Mouse (Mus musculus) retina, embryonic 14.5 days (tissue): ENCODE results near the gene Musk.

ENCODE experiments used
- DNase-seq: peaks from one replicate; pipeline ENCODE4 v3.0.0-alpha.2; 2015; ENCODE audit warnings: low spot score

Musk gene

DNA sequence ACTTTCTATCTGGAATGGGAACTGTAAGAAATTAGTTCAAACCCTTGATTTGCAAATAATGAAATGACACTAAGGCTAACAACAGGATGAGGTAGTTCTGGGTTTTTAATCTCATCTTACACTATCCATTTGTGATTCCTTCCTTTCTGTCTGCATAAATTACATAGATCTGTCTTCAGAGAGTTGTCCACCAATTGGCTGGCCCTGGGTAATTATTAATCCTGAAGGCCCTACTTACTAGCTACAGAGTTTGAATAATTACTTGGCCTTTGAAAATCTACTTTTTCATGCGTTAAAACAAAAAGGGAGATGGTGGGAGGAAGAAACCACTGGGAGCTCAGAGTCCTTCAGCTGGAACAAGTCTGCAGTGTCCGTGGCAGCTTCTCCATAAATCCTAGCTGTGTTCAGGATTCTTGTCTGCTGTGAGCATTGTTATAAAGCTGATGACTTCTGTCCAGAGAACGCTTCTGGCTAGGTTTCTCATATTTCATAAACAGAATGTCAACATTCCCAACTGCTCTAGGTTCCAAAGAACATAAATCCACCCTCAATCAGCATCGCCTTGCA, 29.3 kb downstream of the Musk start:
- no peak for DNase-seq

DNA sequence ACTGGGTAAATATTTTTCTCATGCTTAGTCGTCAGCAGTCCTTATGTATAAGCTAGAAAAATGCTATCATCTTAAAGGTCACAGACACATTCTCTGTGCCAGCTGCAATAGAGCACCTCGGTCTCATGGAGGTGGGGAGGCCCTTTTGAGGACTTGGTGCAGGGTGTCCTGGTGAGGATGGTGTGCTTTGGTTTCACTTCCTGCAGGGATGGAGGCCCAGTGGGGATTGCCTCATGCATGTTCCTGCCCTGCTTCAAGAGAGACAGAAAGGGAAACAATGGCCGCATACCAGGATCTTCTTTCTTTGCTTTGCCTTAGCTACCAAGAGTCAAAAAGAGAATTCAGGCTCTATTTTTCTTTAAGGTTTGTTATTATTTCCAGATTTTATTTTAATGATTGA, 31.8 kb downstream of the Musk start:
- DNase-seq = no peak

DNA sequence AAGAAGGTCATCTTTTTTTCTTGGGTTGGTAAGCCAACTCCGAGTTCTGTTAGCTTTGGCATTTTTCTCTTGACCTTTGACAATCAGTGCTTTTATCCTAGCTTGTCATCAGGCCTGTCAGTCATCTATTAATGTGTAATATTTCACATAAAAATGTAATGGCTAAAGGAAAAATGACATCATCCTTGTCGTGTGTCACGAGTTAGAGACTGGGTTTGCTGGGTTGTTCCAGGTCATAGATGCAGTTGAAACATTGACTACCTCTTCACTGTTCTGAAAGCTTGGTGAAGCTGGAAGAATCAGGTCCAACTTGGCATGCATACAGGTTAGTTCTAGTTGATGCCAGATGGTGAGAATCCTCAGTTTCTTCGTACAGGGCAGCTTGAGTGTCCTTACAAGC, 34.5 kb downstream of the Musk start:
- no peak for DNase-seq

DNA sequence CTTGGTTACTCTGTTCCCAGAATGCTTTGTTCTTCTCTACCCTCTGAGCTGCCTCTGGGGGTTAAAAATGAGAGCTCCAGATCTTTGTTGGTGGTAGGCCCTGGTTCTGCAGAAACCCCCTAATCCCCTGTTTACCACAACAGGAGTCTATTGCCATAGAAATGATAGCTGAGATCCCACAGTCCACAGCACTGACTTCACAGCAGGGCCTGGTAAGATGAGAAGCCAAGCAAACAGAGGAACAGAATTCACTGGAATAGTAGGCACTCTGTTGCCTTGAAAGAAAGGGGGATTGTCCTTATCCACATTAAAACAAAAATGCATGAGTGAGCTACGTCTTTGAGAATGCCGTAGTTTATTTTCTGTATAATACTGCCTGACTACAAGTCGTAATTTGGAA, 41.0 kb downstream of the Musk start:
- DNase-seq = peak; percentile 7

DNA sequence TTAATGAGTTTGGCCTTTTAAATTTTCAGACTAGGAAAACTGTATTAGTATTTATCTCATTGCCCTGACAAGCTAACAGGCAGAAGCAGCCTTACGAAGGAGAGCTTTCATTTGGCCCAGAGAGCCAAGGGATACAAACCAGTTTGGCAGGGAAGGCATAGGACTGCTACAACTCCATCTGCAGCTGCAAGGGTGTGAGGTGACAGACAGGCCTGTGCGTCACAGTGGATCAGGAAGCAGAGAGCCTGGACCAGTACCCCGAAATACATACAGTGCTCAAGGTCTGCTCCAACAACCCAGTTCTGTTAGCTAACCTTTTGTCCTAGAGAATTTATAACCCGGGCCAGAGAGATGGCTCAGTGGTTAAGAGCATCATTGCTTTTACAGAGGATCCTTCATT, 42.5 kb downstream of the Musk start:
- no peak for DNase-seq

DNA sequence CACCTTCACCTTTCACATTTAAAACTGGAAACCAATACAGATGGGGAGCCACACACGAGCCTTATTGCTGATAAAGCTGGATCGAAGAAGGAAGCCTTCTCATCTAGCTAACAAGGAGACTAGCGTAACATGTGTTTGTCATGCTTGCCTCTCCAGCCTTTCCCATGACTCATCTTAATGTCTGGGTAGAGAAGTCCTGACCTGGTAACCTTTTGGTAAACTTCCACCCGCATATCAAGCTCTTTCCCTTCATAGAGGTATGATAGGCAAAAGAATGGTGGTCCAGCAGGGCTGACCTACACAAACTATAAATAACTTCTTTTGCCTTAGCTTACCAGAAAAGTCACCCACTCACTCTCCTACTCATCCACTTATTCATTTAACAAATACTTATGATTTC, 44.3 kb downstream of the Musk start:
- DNase-seq = no peak

DNA sequence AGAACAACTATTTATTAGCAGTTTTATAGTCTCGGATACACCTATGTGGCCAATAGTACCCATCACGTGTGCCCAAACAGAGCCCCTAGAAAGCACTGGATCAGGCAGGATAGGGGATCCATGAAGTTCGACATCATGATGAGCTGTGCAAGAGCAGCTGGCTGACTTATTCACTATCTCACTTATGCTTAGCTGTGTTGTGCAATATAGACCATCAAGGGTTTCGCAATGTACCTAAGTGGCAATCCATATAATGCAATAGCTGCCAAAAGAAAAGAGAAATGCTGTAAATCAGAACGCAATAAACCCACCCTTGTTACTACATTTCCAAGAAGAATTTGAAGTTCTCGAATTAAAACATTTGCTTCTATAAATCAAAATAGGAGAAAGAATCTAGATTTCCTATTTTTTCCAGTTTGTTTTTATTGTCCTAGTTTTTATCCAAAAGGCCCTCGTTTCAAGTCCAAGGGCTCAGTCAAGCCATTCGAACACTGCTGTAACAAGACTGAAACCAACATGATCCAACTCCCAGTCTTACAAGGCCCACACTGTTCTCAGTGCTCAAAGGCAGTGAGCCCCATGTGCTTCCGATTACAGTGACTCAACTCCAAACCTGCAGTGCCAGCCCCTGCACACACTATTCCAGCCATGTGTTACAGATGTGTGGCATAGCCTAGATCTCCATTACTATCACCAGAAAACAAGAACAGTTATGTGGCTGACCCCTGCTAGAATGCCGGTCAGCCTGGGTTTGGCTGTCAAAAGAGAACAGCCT, 45.3 kb downstream of the Musk start:
- DNase-seq = no peak

DNA sequence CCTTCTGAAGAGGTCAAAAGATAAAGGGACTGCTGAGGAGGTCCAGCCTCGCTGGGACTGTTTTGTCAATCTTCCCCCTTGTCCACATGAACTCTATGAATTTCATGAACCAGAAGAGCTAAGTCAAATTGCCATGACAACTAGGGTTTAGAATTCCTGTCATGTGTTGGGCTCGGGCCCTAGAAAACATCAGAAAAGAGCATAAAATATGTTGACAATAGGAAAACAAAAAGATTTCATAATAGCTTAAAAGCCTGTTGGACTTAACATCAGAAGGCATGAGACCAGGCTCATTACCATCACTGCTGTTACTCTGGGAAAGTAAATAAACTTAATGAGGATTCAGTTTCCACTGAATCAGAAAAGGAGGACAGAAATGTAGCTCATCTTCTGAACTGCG, 46.6 kb downstream of the Musk start:
- no peak for DNase-seq

DNA sequence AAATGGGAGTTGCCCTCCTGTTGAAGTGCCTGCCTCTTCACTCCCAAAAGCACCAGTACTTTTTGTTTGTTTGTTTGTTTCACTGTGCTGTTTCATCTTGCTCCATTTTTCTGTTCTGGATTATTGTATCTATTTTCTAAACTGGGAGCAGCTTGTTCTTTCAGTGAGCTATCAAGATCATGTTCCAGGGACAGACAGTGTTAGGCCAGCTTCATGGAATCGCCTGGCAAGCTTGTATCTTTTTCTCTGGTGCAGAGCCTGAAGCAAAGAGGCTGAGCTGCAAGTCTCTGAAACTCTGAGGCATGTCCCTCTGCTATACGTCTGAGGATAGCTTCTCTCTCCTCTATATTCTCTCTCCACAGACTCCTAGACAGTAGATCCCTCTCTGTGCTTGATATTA, 50.5 kb downstream of the Musk start:
- DNase-seq = no peak

DNA sequence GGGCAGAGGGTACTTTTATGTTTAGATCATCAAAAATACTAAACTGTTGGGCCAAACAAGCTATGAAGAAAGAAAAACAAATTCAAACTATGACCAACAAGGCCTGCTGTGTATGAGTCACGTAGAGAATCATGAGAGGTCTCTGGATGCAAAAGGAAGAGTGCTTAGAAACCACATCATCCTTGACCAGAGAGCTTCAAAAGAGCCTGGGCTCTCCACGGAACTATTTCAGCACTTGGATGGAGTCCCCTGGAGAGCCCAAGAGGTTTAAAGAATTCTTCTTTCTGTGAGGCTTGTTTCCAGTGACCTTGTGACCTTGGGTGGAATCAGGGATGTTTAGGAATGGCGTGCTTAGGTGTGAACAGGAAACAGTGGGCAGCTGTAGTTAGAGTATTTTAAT, 53.5 kb downstream of the Musk start:
- no peak for DNase-seq

DNA sequence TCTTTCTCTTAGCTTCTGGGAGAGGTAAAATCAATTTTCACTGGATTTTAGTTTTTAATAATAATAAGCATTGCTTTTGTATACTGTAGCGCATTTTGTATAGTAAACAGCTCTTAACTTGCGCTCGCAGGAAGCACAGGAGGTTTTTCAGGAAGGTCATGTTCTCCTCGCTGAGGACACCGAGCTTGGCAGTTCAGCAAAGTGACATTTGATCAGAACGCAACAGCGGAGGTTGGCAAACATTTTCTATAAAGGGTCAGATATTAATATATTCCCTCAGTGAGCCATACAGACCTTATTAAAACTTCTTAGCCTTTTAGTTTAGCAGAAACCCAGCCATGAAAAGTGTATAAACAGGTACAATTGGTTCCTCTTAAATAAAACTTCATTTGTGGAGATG, 64.4 kb downstream of the Musk start:
- DNase-seq = no peak

DNA sequence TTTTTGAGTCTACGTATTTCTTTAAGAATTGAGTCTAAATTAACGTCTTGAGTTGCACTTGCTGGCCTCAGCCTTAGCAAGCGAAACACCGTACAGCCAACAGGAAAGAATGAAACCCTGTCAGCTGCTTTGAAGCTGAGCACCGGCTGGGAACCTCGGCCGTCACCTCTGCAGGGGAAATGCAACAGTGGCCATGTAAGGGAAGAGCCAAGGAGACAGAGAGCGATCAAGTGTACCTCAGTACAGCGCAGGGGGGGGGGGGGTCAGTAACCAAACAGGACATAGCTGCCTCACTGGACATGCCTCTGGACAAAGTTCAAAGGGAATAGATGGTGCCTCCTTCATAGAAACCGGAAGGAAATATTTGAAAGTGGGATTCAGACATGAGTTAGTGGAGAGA, 65.4 kb downstream of the Musk start:
- DNase-seq = no peak

DNA sequence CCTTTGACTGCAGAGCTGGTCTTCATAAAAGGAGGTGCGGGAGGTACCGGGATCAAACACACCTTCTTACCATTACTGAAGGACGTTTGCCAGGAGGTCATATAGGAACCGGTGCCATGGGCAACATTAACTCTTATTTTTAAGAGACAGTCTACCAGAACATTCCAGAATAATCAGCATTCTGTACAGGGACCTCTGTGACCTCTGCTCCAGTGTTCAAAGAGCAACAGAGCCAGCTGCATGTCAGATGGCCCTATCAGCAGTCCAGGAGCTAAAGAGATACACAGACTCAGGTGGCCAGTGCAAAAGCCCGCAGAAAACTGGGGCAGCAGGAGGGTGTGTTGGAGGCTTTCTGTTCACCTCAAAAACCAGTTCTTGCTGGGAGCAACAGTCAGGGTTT, 65.8 kb downstream of the Musk start:
- no peak for DNase-seq

DNA sequence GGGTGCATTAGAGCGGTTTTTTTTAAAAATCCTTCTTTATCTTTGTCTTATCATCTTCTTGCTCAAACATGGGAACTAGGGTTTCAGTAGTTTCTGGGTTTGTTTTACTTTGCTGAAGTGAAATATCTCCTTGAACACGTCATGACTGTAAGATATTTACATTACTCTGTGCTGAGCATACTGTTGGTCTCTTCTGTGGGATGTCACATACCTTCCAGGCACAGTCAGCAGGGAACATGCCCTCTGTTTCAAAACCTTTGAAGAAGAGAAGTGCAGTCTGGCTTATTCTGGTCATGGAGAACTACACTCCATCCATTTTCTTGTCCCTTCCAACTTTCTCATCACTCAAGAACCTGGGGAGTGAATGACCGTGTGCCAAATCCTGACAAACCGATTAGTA, 73.2 kb downstream of the Musk start:
- DNase-seq = no peak

DNA sequence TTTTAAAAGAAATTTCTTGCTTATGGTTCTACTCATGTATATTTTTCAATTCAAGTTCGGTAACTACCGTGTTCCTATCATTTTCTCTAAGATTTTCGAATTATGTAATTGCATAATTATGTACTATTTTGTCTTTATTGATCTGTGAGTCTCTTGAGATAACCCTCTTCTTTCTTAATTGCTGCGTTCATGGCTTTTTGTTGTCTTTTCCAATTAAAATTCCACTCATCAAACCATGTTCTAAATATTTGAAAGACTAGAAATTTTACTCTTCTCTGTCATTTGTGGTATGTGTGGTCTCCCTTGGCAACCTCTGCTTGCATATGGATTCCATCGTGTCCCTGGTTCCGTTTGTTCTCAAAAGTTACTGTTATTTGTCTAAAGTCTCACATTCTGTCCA, 79.6 kb downstream of the Musk start:
- peak; percentile 3 for DNase-seq

DNA sequence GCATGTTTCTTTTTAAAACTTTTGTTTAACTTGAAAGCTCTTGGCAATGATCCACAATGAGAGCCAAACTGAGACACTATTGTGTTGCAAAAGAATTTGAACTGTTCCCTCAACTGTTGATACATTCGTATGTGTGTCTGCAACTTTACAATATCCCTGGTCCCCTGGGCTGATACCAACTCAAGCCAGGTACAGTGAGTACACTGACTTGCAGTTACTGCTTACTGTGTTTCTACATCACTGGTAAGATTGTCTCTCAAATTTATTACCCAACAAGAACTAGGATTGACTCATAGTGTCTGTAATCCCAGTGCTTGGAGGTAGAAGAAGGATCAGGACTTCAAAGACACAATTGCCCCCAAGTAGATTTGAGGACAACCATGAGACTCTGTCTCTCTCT, 85.3 kb downstream of the Musk start:
- no peak for DNase-seq

DNA sequence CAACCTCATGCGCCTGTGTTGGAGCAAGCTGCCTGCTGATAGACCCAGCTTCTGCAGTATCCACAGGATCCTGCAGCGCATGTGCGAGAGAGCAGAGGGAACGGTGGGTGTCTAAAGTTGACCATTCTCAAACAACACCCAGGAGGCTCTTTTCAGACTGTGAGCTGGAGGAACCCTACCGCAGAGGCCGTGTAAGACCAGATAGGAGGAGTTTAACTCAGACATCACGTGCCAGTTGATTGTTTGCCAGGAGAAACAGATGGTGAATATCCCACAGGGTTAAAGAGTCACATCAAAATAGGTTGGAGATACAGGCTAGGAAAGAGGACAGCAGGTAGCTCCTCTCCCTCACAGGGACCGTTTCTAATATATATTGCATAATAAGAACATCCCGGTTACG, 87.8 kb downstream of the Musk start:
- DNase-seq = no peak

DNA sequence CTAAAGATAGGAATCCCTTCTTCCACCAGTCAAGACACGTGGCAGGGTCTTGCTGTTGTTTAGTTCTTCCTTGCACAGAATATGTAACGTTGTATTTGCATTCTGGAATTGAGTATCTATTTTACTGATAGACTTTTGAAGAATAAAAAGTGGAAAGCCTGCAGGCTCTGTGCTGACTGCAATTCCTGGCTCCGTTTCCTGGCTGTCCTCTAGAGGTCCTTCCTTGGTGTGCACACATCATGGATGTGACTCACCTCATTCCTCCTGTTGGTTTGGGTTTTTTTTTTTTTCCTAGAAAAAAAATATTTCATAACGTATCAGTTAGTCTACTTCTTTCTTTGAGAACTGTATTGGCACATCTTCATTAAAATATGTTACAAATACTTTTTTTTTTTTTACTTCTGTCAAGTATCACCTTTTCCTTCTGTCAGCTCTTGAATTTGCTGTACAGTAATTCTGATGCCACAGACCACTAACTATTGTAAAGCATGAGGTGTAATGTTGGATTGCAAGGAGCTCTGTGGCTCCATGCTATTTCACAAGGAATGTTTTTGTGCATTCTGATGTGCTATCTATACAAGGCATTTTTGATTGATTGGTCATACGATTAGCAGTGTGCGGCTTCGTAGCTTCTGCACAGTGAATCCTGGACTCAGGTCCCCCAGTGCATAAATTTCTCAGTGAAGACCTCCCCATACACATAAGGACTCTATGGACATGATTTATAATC, 88.5 kb downstream of the Musk start:
- DNase-seq = no peak

DNA sequence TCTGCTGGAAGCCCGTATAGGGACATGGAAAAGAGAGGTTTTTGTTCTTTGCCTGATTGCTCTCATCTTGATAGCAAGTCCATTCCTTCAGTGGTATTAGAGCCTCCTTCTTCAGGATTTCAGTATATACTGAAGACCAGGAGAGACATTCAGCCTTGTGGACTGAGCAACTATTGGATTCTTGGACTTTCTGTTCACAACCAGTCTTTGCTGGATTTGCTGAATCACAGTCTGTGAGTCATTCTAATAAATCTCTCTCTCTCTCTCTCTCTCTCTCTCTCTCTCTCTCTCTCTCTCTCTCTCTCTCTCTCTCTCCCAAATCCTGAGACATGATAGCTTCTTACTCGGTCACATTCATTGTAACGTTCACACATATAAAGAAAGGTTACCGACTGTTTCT, 93.4 kb downstream of the Musk start:
- DNase-seq = no peak

DNA sequence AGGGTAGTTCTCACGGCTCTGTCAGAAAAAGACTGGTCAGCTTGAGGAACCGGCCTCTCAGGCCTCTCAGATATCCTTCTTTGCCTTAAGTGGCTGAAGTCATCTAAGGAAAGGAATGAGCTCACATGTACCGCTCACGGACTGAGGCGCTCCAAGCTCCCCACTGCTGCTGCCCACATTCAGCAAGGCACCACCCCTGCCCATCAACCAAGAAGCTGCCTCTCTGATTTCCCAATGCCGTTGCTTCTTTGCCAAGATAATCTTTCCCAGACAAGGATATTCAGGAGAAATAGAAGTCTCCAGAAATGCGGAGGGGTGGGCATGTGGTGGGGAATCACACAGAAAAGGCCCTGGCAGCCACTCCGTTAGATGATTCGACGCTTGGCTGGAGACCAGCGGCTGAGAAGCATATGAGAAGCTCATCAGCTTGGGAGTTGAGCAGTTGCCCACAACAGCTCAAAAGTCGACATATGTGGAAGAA, 115.1 kb downstream of the Musk start:
- DNase-seq = no peak

DNA sequence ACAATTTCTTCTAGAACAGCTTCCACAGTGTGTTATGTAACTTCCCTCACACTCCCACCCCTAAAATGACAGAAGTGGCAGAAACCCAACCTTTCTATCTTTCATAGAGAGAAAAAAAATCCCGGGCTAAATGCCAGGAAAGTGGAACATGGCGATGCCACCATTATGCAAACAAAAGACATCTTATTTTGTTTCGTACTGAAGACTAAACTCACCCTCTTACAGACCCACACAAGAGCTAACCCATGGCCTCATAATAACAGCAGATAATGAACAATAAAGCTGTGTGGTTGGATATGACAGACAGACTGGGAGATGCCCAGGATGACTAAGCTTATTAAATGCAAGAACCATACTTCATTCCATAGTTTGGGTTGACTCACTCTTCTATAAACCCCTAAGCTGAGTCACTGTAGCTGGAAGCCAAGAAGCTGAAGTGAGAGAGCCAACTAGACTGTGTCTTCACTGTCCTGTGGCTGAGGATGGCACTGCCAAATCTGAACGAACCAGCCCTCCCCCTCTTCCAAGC, 116.3 kb downstream of the Musk start:
- no peak for DNase-seq

DNA sequence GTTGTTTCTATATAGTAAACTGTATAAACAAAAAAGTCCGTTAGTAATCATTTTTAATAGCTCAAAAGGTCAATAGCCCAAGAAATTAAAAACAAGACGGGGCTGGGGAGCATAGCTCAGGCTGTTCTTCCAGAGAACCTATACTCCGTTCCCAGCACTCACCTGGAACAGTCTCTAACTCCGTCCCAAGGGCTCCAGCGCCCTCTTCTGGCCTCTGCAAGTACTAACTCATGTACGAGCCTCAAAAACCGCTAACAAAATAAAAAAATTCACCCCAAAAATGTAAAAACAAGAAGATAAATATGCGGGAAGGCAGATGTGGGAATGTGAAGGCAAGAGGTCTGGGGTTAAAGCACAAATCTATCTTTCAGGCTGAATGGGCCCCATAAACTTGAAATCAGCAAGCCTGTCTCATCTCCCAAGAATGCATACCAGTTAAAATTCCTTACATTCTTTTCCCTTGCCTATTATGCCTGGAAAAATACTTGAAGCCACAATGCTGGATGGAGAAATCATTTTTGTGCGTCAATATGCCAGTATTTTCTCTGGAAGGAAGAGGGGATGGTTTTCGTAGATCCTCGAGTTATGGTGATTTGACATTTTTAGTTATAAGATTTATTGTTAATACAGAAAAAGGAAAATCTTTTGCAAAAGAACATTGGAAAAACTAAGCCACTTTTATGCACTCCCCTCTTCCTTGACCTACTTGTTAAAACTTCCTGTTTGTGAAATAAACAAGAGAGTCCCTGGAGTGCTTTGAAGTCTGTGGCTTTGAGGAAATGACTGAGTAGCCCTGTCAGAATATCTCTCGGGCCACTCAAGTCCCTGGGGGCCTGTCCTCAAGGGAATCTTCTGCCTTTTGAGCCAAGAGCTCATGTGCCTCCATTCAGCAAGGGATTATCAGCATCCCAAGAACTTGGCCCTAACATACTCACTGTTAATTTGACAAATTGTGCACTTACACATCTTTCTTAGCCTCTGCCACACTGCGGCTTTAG, 127.7 kb downstream of the Musk start:
- no peak for DNase-seq
